Mouse (Mus musculus) C2C12 (cell line): ENCODE measurements around the gene Aste1.

ENCODE experiments used
- CEBPB ChIP-seq: IDR thresholded peaks from one replicate; pipeline ENCODE4 v1.6.1; 2011; ENCODE audit warnings: low read depth, mild to moderate bottlenecking, control low read depth, moderate library complexity
- CTCF ChIP-seq: IDR thresholded peaks from one replicate; pipeline ENCODE4 v1.5.1; 2011; ENCODE audit not compliant: control insufficient read depth, insufficient read depth, insufficient read length
- FOSL1 ChIP-seq: IDR thresholded peaks from one replicate; pipeline ENCODE4 v1.8.0; 2011; ENCODE audit warnings: mild to moderate bottlenecking, low read length; ENCODE audit not compliant: poor library complexity, insufficient read depth, severe bottlenecking
- MAX ChIP-seq: IDR thresholded peaks from one replicate; pipeline ENCODE4 v1.6.1; 2011; ENCODE audit warnings: mild to moderate bottlenecking, control low read depth
- MYOD1 ChIP-seq: IDR thresholded peaks from one replicate; pipeline ENCODE4 v1.6.1; 2011; ENCODE audit warnings: low read depth; ENCODE audit not compliant: control insufficient read depth, insufficient read length
- USF1 ChIP-seq: IDR thresholded peaks from one replicate; pipeline ENCODE4 v1.6.1; 2011; ENCODE audit warnings: low read depth, mild to moderate bottlenecking, control low read depth, moderate library complexity

DNA sequence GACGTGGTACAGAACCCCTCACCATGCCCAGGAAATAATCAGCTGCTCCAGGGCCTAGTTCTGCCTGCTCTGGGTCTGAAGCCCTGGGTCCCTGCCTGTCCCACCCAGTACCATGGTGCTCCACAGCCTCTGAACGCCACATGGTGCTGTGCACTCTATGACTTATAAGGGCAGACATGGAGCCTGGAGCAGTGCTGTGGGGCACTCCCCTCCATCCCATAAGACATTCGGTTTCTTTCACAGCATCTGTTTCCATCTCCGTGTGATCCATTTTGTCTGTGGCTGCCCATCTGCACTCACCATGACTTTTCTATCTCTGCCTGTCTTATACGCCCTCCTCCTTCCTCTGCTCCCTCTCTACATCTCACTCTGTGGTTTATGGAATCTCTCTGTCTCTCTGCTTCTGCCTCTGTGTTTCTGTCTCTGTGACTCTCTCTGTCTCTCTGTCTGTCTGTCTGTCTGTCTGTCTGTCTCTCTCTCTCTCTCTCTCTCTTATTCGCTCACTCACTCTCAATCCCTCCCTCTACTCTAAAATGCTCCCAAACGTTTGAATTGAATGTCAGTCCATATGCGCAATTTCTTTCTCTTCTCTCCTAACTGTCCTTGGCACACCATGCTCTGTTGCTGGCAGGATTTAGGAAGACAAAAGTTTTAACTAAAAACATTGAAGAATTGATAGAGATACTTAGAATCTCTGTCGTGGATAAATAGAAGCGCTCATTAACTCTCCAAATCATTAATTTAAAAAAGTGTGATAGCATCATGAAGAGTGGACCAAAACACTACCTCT is 46.8 kb upstream of the Aste1 start:
- TF ChIP-seq CTCF (no peak), MAX (no peak), CEBPB (no peak), USF1 (no peak), FOSL1 (no peak), MYOD1 (no peak)
